Mouse (Mus musculus) midbrain, embryonic 16.5 days (tissue): ENCODE data around the gene Sdhb. TPM values are rescaled to one million over a fixed set of nuclear protein-coding genes. Genes with fewer than 3 reads are reported as not detected.

Source experiments
- ATAC-seq: fragments of 200-750 bp; cut with Nextera tagmentation; 2 replicates; pipeline ENCODE4 v1.8.0; 2017; ENCODE audit warnings: moderate TSS enrichment
- H3K27ac ChIP-seq: fragments of 300-500 bp; sonication (generic); 2 replicates; pipeline ENCODE4 v1.5.1; 2014; ENCODE audit warnings: mild to moderate bottlenecking, low read length, mixed read lengths
- H3K27me3 ChIP-seq: fragments of 300-500 bp; sonication (generic); 2 replicates; pipeline ENCODE4 v1.6.1; 2014; ENCODE audit warnings: low read depth, low read length, mixed read lengths; ENCODE audit not compliant: control insufficient read depth, insufficient read depth
- H3K36me3 ChIP-seq: fragments of 300-500 bp; sonication (generic); 2 replicates; pipeline ENCODE4 v1.6.1; 2014; ENCODE audit warnings: mild to moderate bottlenecking, low read length, moderate library complexity, mixed read lengths; ENCODE audit not compliant: control insufficient read depth, insufficient read depth
- H3K4me1 ChIP-seq: fragments of 300-500 bp; sonication (generic); 2 replicates; pipeline ENCODE4 v1.6.1; 2014; ENCODE audit warnings: mild to moderate bottlenecking, low read length, mixed read lengths; ENCODE audit not compliant: control insufficient read depth, insufficient read depth
- H3K4me2 ChIP-seq: fragments of 300-500 bp; sonication (generic); 2 replicates; pipeline ENCODE4 v1.6.1; 2014; ENCODE audit warnings: mild to moderate bottlenecking, low read length, mixed read lengths
- H3K4me3 ChIP-seq: fragments of 300-500 bp; sonication (generic); 2 replicates; pipeline ENCODE4 v1.5.1; 2014; ENCODE audit warnings: low read depth, mild to moderate bottlenecking, low read length, moderate library complexity, mixed read lengths
- H3K9ac ChIP-seq: fragments of 300-500 bp; sonication (generic); 2 replicates; pipeline ENCODE4 v1.6.1; 2014; ENCODE audit warnings: low read depth, low read length, mixed read lengths
- H3K9me3 ChIP-seq: fragments of 300-500 bp; sonication (generic); replicated peaks from 2 replicates; pipeline ENCODE4 v1.6.1; 2014; ENCODE audit warnings: mild to moderate bottlenecking, low read length, mixed read lengths; ENCODE audit not compliant: control insufficient read depth, poor library complexity, severe bottlenecking
- WGBS: fragments of 180-500 bp; shearing (Covaris S2); extraction: QIAGEN DNeasy Blood & Tissue Kit; methylation state at CpG from one replicate; pipeline ENCODE4 v1.1.7; 2014; 5-methylcytosine and 5-hydroxymethylcytosine counted together
- polyA plus RNA-seq: library from polyadenylated mRNA; unstranded; fragments of >200 nt; fragmentation: Nextera tagmentation; extraction: Ambion mirVana; gene quantifications from 2 replicates; pipeline ENCODE4 v1.2.1, GENCODE M21; 2015

The Sdhb gene
- polyA plus RNA-seq, 1 experiment from 2014 or later = 455 TPM

DNA sequence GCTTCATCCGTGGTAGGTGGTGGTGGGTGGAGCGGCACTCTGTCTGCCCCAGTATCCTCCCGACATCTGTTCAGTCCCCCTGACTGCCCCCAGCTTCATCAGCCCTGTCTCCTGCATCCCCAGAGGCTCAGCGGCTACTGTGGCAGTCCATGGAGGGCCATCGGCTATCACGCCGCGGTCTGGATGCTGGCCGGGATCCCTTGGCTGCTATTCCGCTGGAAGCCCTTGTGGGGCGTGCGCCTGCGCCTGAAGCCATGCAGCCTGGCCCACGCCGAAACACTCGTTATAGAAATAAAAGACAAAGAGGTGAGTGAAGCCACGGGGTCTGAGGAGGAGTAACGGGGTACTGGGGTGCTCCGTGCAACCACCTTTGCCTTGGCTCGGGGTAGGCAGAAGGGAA is 31.2 kb downstream of the Sdhb start:
- H3K36me3 ChIP-seq = peaks cover 47% of the 10 kb centered on the region
- no peak overlapping the region for H3K27ac ChIP-seq
- 82% methylated on average over 20 of the region's 20 CpGs for WGBS
- H3K9me3 ChIP-seq = no peaks in the 10 kb centered on the region
- H3K4me3 ChIP-seq = no peak overlapping the region
- no peaks in the 10 kb centered on the region for H3K27me3 ChIP-seq
- peaks cover 27% of the 10 kb centered on the region for H3K4me1 ChIP-seq
- ATAC-seq = no peak
- no peak overlapping the region for H3K9ac ChIP-seq
- H3K4me2 ChIP-seq = no peak overlapping the region

DNA sequence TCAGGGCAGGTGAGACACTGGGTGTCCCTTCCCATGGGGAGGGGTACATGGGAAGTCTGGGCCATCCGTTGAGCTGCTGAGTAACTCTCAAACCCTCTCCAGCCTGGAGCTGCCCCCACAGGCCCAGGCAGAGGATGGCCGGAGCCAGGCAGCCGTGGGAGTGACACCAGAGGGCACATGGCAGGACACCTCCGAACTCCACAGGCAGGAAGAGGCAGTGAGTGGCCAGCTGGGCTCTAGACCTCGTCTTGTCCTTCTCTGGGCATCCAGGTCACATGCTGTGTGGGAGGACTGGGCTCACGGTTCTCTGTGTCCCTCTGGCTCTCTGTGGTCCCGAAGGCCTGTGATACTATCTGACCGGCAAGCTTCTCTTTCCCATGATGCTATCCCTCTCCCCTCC is 32.8 kb downstream of the Sdhb start:
- H3K4me2 ChIP-seq = no peak overlapping the region
- H3K27me3 ChIP-seq = no peaks in the 10 kb centered on the region
- H3K27ac ChIP-seq = no peak overlapping the region
- H3K9ac ChIP-seq = no peak overlapping the region
- H3K4me1 ChIP-seq = peaks cover 10% of the 10 kb centered on the region
- peaks cover 55% of the 10 kb centered on the region for H3K36me3 ChIP-seq
- H3K9me3 ChIP-seq = no peaks in the 10 kb centered on the region
- no peak overlapping the region for H3K4me3 ChIP-seq
- ATAC-seq = no peak
- 95% methylated on average over 8 of the region's 8 CpGs for WGBS

DNA sequence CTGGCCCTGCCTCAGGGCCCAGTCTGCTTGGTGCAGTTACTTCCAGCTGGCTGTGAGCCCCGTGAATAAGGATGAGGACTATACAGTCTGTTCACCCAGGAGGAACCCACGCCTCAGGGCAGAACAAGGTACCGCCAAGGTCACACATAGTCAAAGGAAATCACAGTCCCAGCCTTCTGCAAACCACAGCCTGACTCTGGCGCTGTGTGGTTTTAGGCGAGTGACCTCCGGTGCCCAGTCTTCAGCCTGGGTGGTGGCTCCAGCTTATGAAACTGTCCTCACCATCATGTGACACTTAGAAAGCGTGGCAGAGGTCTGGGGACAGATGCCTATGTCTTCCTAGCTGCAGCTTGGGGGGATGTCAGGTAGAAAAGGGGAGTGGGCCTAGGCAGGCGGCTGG is 34.8 kb downstream of the Sdhb start:
- Histone ChIP-seq H3K4me2 (no peak overlapping the region), H3K9ac (no peak overlapping the region), H3K4me1 (no peaks in the 10 kb centered on the region), H3K27ac (no peak overlapping the region), H3K27me3 (no peaks in the 10 kb centered on the region), H3K36me3 (peaks cover 71% of the 10 kb centered on the region), H3K9me3 (no peaks in the 10 kb centered on the region), H3K4me3 (no peak overlapping the region)
- 92% methylated on average over 8 of the region's 8 CpGs for WGBS
- no peak for ATAC-seq

DNA sequence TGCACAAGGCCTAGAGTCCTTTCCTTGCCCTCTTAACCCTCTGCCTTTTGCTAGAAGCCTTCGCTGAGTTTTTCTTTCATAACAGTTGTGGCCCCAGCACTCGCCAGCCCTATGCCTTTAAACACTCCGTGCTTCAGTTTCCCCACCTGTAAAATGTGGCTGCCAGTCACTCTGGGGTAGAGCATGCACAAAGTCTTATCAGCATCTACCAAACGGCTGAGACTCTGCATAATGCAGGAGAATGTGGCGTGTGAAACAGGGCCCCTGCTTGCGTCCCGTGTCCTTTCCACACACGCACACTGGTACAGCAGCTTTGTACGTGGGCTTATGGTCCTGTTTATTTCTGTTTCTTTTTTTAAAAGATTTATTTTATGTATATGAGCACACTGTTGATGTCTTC is 35.8 kb downstream of the Sdhb start:
- no peaks in the 10 kb centered on the region for H3K9me3 ChIP-seq
- H3K27me3 ChIP-seq = no peaks in the 10 kb centered on the region
- no peaks in the 10 kb centered on the region for H3K4me1 ChIP-seq
- no peak overlapping the region for H3K27ac ChIP-seq
- H3K4me2 ChIP-seq = no peak overlapping the region
- no peak for ATAC-seq
- no peak overlapping the region for H3K4me3 ChIP-seq
- H3K9ac ChIP-seq = no peak overlapping the region
- 97% methylated on average over 9 of the region's 9 CpGs for WGBS
- peaks cover 81% of the 10 kb centered on the region for H3K36me3 ChIP-seq

DNA sequence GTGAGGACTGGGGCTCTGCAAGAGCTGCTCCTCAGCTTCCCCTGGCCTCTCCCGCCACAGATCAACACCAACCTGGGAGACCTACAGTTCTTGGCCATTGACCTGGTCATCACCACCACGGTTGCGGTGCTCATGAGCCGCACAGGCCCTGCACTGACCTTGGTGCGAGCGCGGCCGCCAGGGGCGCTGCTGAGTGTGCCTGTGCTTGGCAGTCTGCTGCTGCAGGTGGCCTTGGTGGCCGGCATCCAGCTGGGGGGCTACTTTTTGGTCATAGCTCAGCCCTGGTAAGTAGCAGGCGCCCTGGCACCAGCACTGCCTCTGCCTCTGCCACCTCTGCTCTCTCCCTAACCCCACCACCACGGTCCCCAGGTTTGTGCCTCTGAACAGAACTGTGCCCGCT is 45.0 kb downstream of the Sdhb start:
- no peak overlapping the region for H3K4me2 ChIP-seq
- no peak overlapping the region for H3K27ac ChIP-seq
- H3K36me3 ChIP-seq = peaks cover 61% of the 10 kb centered on the region
- 87% methylated on average over 13 of the region's 13 CpGs for WGBS
- H3K4me3 ChIP-seq = no peak overlapping the region
- H3K9ac ChIP-seq = no peak overlapping the region
- no peaks in the 10 kb centered on the region for H3K9me3 ChIP-seq
- H3K4me1 ChIP-seq = peaks cover 6% of the 10 kb centered on the region
- H3K27me3 ChIP-seq = no peaks in the 10 kb centered on the region
- ATAC-seq = no peak

DNA sequence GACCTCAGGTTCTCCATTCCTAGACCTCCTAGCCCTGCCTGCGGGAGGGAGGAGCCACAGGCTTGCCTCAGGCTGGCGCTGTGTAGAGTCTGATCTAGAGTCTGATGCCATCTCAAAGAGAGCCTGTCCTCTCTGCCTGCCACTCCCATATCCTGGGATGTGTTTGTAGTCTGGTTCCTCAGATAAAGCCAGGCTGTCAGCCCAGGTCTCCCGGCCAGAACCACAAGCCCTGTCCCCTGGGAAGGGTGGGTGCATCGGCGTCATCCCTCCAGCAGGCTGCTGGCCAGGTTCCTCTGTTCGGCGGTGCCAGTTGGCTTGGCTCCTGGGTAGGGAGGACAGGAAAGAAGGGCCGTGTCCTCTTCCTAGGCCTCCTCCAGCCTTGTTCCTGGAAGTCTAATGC is 47.0 kb downstream of the Sdhb start:
- ATAC-seq = no peak
- 89% methylated on average over 8 of the region's 8 CpGs for WGBS
- Histone ChIP-seq H3K27ac (no peak overlapping the region), H3K27me3 (no peaks in the 10 kb centered on the region), H3K36me3 (peaks cover 44% of the 10 kb centered on the region), H3K4me1 (peaks cover 22% of the 10 kb centered on the region), H3K9ac (no peak overlapping the region), H3K4me3 (no peak overlapping the region), H3K4me2 (no peak overlapping the region), H3K9me3 (no peaks in the 10 kb centered on the region)

DNA sequence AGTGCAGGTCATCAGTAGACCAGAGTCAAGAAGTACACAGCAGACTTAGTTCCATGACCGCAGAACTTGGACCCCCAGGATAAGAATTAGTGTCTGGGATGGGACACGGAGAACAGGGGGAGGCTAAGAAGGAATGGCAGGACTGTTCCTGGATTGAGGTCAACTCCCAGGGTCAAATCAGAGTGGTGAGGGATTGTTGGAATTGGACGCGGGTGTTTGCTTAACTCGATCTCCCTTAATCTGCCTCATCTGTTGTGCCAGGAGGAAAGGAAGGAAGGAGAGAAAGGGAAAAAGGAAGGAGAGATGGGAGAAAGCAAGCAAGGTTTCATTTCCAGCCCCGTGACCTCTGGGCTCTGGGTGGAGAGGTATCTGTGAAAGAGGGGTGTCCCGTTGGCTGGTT is 49.1 kb downstream of the Sdhb start, which contains the start of gene Mfap2:
Mfap2 (plus strand) TSS at position 301 of the 400 bp plus-strand sequence.
- ATAC-seq = no peak
- 16% methylated on average over 7 of the region's 7 CpGs for WGBS

DNA sequence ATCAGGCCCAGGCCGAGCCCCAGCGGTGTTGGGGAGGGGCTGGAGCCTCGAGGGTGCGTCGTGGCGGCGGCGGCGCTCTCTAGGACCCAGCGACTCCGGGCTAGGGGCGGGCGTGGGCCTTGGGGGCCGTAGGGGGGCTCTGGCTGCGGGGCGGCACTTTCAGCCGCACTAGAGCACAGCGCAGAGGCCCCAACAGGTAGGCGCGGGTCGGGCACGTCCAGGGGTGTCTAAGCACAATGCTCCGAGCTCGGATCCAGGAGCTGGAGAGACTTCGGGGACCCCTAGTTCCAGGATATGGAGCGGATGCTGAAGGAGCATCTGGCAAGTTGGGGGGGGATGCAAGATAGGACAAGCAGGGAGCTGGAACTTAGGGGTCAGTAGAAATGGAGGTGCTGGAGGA is 49.5 kb downstream of the Sdhb start:
- Histone ChIP-seq H3K4me1 (peaks cover 24% of the 10 kb centered on the region), H3K27ac (peak overlapping the region; percentile 80), H3K36me3 (peaks cover 29% of the 10 kb centered on the region), H3K4me3 (peak overlapping the region; percentile 78), H3K9me3 (no peaks in the 10 kb centered on the region), H3K9ac (peak overlapping the region; percentile 88), H3K27me3 (no peaks in the 10 kb centered on the region), H3K4me2 (peak overlapping the region; percentile 95)
- 0% methylated on average over 25 of the region's 26 CpGs for WGBS
- peak; percentile 84 for ATAC-seq

More for the DNA sequence above, 49.1 kb downstream of the Sdhb start, which contains the start of gene Mfap2:
- Histone ChIP-seq H3K9me3 (no peaks in the 10 kb centered on the region), H3K9ac (peak within 1 kb of the TSS; percentile 88), H3K4me1 (peaks cover 24% of the 10 kb centered on the region), H3K4me2 (peak within 1 kb of the TSS; percentile 95), H3K27ac (peak within 1 kb of the TSS; percentile 80), H3K4me3 (peak within 1 kb of the TSS; percentile 78), H3K27me3 (no peaks in the 10 kb centered on the region), H3K36me3 (peaks cover 32% of the 10 kb centered on the region)

DNA sequence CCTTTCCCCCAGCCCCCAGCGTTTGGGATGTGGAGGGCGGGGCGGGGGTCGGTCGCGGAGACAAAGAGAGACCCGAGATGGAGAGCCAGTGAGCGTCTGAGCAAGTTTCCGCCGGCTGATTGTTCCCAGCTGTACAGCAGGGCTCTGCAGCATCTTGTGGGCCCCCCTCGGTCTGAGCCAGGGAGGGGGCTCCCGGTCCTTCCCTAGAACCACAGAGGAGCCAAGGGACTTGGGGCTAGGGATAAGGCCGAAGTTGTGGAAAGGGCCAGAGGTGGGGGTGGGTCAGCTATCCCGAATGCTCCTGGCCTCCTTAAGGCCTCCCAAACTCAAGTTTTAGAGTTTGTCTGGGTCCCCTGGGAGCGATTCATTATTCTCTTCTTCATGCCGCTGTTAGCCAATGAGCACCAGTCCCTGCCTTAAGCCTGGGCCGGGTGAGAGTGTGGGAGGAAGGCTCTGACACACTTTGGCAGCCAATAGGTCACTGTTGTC is 50.0 kb downstream of the Sdhb start:
- WGBS = under 1% methylated on average over 17 of the region's 17 CpGs
- Histone ChIP-seq H3K27me3 (no peaks in the 10 kb centered on the region), H3K4me1 (peaks cover 24% of the 10 kb centered on the region), H3K9me3 (no peaks in the 10 kb centered on the region), H3K27ac (peak overlapping the region; percentile 80), H3K4me3 (peak overlapping the region; percentile 78), H3K36me3 (peaks cover 24% of the 10 kb centered on the region), H3K4me2 (peak overlapping the region; percentile 95), H3K9ac (peak overlapping the region; percentile 88)
- ATAC-seq = peak; percentile 19; the same call in 1 of the 2 replicates
